Mouse (Mus musculus) mammary gland, adult 2 months (tissue): ENCODE results near the gene Gnb5. TPM values are rescaled to one million over a fixed set of nuclear protein-coding genes. Genes with fewer than 3 reads are reported as not detected.

Experiments used
- polyA plus RNA-seq: library from polyadenylated mRNA; depleted of rRNA; stranded (reverse); fragments of >200 nt; gene quantifications from 2 replicates; pipeline ENCODE4 v1.2.3, GENCODE M21; 2012; ENCODE audit warnings: low replicate concordance; rRNA removed

The Gnb5 gene
- 32.1 and 57.2 TPM in 2 replicates for polyA plus RNA-seq

GRCm38 (mm10) chr9:75306126-75306898 is at the start of gene Gnb5:
TSS of gene Gnb5 (plus strand) at chr9:75306288.

GRCm38 (mm10) chr9:75347458-75347857 is 41.4 kb downstream of the Gnb5 start, which contains the start of gene Bcl2l10:
TSS of gene Bcl2l10 (plus strand) at chr9:75347758.

Other genes with a start within 250 kb of the Gnb5 start
- gene Myo5a, start 235.3 kb upstream of the Gnb5 start, polyA plus RNA-seq = 8.8 and 18.3 TPM in 2 replicates
- 3.3 and 6.2 TPM in 2 replicates for gene Myo5c, start 74.3 kb upstream of the Gnb5 start, polyA plus RNA-seq
- gene Bcl2l10, start 41.5 kb downstream of the Gnb5 start, polyA plus RNA-seq = 0.29 and 0.70 TPM in 2 replicates
- 37.4 and 41.4 TPM in 2 replicates for gene Mapk6, start 103.7 kb downstream of the Gnb5 start, polyA plus RNA-seq
- 1.8 and 2.1 TPM in 2 replicates for gene Leo1, start 135.2 kb downstream of the Gnb5 start, polyA plus RNA-seq